13 mouse cellular contexts compared by ENCODE assay signal in genomic region chr17:44230083-44230482, GRCm38 (mm10). TPM values are rescaled to one million over a fixed set of nuclear protein-coding genes. Genes with fewer than 3 reads are reported as not detected.
DNase-seq lines count a peak whose midpoint lies in the region; ATAC-seq lines count a peak whose summit lies in the region.
"Had no signal": no experiment of that assay in that cellular context is flagged by ENCODE, and none has a peak within 500 bp of the region (broad histone marks: within the 10 kb centered on the region; RNA-seq: fewer than 3 reads in every experiment).

No protein-coding gene starts in this region.

- H3K27ac ChIP-seq in kidney, embryonic 14.5 days (ENCODE audit: low read depth, low read length) = no peak overlapping the region
- peak overlapping the region; percentile 21 to 44; a peak in 2 of 4 replicates for H3K27ac ChIP-seq in heart, embryonic 14.5 days (replicated peaks in 1 of 2; ENCODE audit: control insufficient read depth in 1 of 2, insufficient read depth in 1 of 2, low read depth in 2 of 2, low read length in 2 of 2)
- H3K27ac ChIP-seq in stomach, embryonic 16.5 days (ENCODE audit: low read length) = peak overlapping the region; percentile 10; the same call in 1 of the 2 replicates
- H3K27ac ChIP-seq: limb, embryonic 15.5 days; midbrain, embryonic 12.5 days had no signal

- peak; percentile 32 for DNase-seq in kidney, adult 18-20 months
- peak; percentile 43 to 78 for DNase-seq in kidney, postnatal 25 days
- DNase-seq in cerebellum, postnatal 25 days = no peak
- no peak for DNase-seq in layer of hippocampus, postnatal 14 days (ENCODE audit: low spot score in 2 of 2)
- DNase-seq in cerebellum, adult 11-12 months = no peak
- DNase-seq: cerebellum, adult 18-20 months; gastrocnemius, postnatal 14 days had no signal

- H3K27me3 ChIP-seq in kidney, embryonic 14.5 days (ENCODE audit: control insufficient read depth, insufficient read depth, low read length) = no peaks in the 10 kb centered on the region
- H3K27me3 ChIP-seq in heart, embryonic 14.5 days (ENCODE audit: control insufficient read depth, insufficient read depth, low read length) = no peaks in the 10 kb centered on the region
- no peaks in the 10 kb centered on the region for H3K27me3 ChIP-seq in stomach, embryonic 16.5 days (ENCODE audit: control insufficient read depth, insufficient read depth, low read length)
- H3K27me3 ChIP-seq: limb, embryonic 15.5 days; midbrain, embryonic 12.5 days had no signal

- no peaks in the 10 kb centered on the region for H3K36me3 ChIP-seq in kidney, embryonic 14.5 days (ENCODE audit: control insufficient read depth, insufficient read depth, low read length)
- no peaks in the 10 kb centered on the region for H3K36me3 ChIP-seq in heart, embryonic 14.5 days (ENCODE audit: control insufficient read depth, insufficient read depth, low read length)
- no peaks in the 10 kb centered on the region for H3K36me3 ChIP-seq in stomach, embryonic 16.5 days (ENCODE audit: control insufficient read depth, insufficient read depth, low read length)
- H3K36me3 ChIP-seq: limb, embryonic 15.5 days; midbrain, embryonic 12.5 days had no signal

- H3K9ac ChIP-seq in kidney, embryonic 14.5 days (ENCODE audit: low read depth, low read length) = no peak overlapping the region
- H3K9ac ChIP-seq in heart, embryonic 14.5 days (ENCODE audit: low read length) = peak overlapping the region; percentile 25
- no peak overlapping the region for H3K9ac ChIP-seq in stomach, embryonic 16.5 days (ENCODE audit: low read length)
- H3K9ac ChIP-seq: limb, embryonic 15.5 days; midbrain, embryonic 12.5 days had no signal

- H3K4me1 ChIP-seq in kidney, embryonic 14.5 days (ENCODE audit: control insufficient read depth, insufficient read depth, low read length) = no peaks in the 10 kb centered on the region
- peaks cover 0 to 4% of the 10 kb centered on the region in 2 experiments; a peak in 1 of 4 replicates for H3K4me1 ChIP-seq in heart, embryonic 14.5 days (ENCODE audit: control insufficient read depth in 2 of 2, insufficient read depth in 2 of 2, low read length in 2 of 2)
- H3K4me1 ChIP-seq in stomach, embryonic 16.5 days (ENCODE audit: control insufficient read depth, insufficient read depth, low read length) = no peaks in the 10 kb centered on the region
- H3K4me1 ChIP-seq: limb, embryonic 15.5 days; midbrain, embryonic 12.5 days had no signal

- H3K4me2 ChIP-seq in kidney, embryonic 14.5 days (replicated peaks; ENCODE audit: low read depth, low read length) = no peak overlapping the region
- H3K4me2 ChIP-seq in heart, embryonic 14.5 days (ENCODE audit: low read length) = peak overlapping the region; percentile 25; the same call in 1 of the 2 replicates
- no peak overlapping the region for H3K4me2 ChIP-seq in stomach, embryonic 16.5 days (ENCODE audit: low read depth, low read length)
- H3K4me2 ChIP-seq: limb, embryonic 15.5 days; midbrain, embryonic 12.5 days had no signal

- H3K4me3 ChIP-seq in kidney, embryonic 14.5 days (ENCODE audit: low read length) = no peak overlapping the region
- no peak overlapping the region for H3K4me3 ChIP-seq in heart, embryonic 14.5 days (ENCODE audit: control insufficient read depth in 1 of 2, insufficient read depth in 1 of 2, low read depth in 1 of 2, low read length in 2 of 2)
- H3K4me3 ChIP-seq in stomach, embryonic 16.5 days (replicated peaks; ENCODE audit: low read length) = no peak overlapping the region
- H3K4me3 ChIP-seq: erythroblast, embryonic 14.5 days; limb, embryonic 15.5 days; midbrain, embryonic 12.5 days had no signal

- no peaks in the 10 kb centered on the region for H3K9me3 ChIP-seq in kidney, embryonic 14.5 days (ENCODE audit: control insufficient read depth, low read length)
- no peaks in the 10 kb centered on the region for H3K9me3 ChIP-seq in heart, embryonic 14.5 days (ENCODE audit: control insufficient read depth, low read length)
- H3K9me3 ChIP-seq in stomach, embryonic 16.5 days (replicated peaks; ENCODE audit: control insufficient read depth, low read length) = no peaks in the 10 kb centered on the region
- H3K9me3 ChIP-seq: limb, embryonic 15.5 days; midbrain, embryonic 12.5 days had no signal

- 59% methylated on average over 10 of the region's 10 CpGs for WGBS in kidney, embryonic 14.5 days
- 25% methylated on average over 10 of the region's 10 CpGs for WGBS in heart, embryonic 14.5 days
- 41% methylated on average over 10 of the region's 10 CpGs for WGBS in stomach, embryonic 16.5 days

- ATAC-seq in kidney, embryonic 14.5 days (ENCODE audit: low FRiP score, low TSS enrichment) = no peak
- ATAC-seq in heart, embryonic 14.5 days (ENCODE audit: insufficient number of reproducible peaks, insufficient read depth, low FRiP score, low read depth) = no peak
- no peak for ATAC-seq in stomach, embryonic 16.5 days (ENCODE audit: insufficient read depth, low FRiP score)

RNA-seq across cellular contexts. Expression of gene Clic5, which starts 41.7 kb away (rescaled TPM):
- polyA plus RNA-seq in kidney, embryonic 14.5 days (2014; fragmentation: Nextera tagmentation; extraction: Ambion mirVana) = 1.9 and 5.5 TPM in 2 replicates
- polyA plus RNA-seq in heart, embryonic 14.5 days (2014; fragmentation: Nextera tagmentation; extraction: Ambion mirVana) = 15.3 and 15.8 TPM in 2 replicates
- polyA plus RNA-seq in stomach, embryonic 16.5 days (2015; fragmentation: Nextera tagmentation; extraction: Ambion mirVana) = 7.3 and 9.1 TPM in 2 replicates
- 1 to 10 TPM; 2.4 to 2.7 TPM for total RNA-seq in layer of hippocampus, postnatal 14 days (2021)
- polyA plus RNA-seq: erythroblast, embryonic 14.5 days had no signal

Comparison
In these comparisons a context has a peak if more than half of its experiments do, and no peak if none do; other contexts are left out.
1. DNase-seq: peak in kidney, adult 18-20 months (single experiment) and kidney, postnatal 25 days (2 of 2); none in cerebellum, postnatal 25 days (0 of 2), layer of hippocampus, postnatal 14 days (0 of 2) and cerebellum, adult 11-12 months (single experiment).